Mouse (Mus musculus) brain, embryonic 14.5 days (tissue): ENCODE results near the gene Zscan22. TPM values are rescaled to one million over a fixed set of nuclear protein-coding genes. Genes with fewer than 3 reads are reported as not detected.
"Not testable (repeated sequence)": the region's sequence is repeated elsewhere in the genome, so short reads cannot be mapped to it uniquely, and the experiment has no call there.

ENCODE experiments used
- DNase-seq: peaks from one replicate; pipeline ENCODE4 v3.0.0-alpha.2; 2011; ENCODE audit warnings: low read depth
- CTCF ChIP-seq: fragments of 200-500 bp; IDR thresholded peaks from 2 replicates; pipeline ENCODE4 v1.5.1; 2012; ENCODE audit warnings: inconsistent platforms, mild to moderate bottlenecking, moderate library complexity, borderline replicate concordance; ENCODE audit not compliant: insufficient read depth, insufficient read length; ENCODE audit errors: extremely low read depth
- POLR2A ChIP-seq: fragments of 200-500 bp; IDR thresholded peaks from 2 replicates; pipeline ENCODE4 v1.6.1; 2012; ENCODE audit warnings: mild to moderate bottlenecking, inconsistent platforms, borderline replicate concordance; ENCODE audit not compliant: poor library complexity, insufficient read depth, insufficient read length, severe bottlenecking; ENCODE audit errors: extremely low read depth
- polyA plus RNA-seq: library from polyadenylated mRNA; depleted of rRNA; stranded (reverse); fragments of >200 nt; gene quantifications from 2 replicates; pipeline ENCODE4 v1.2.3, GENCODE M21; 2012

The Zscan22 gene
- polyA plus RNA-seq, 1 experiment = 14.2 TPM

GRCm38 (mm10) chr7:12909498-12909962 lies 11.9 kb downstream of the Zscan22 start:
- DNase-seq = peak; percentile 79

DNA sequence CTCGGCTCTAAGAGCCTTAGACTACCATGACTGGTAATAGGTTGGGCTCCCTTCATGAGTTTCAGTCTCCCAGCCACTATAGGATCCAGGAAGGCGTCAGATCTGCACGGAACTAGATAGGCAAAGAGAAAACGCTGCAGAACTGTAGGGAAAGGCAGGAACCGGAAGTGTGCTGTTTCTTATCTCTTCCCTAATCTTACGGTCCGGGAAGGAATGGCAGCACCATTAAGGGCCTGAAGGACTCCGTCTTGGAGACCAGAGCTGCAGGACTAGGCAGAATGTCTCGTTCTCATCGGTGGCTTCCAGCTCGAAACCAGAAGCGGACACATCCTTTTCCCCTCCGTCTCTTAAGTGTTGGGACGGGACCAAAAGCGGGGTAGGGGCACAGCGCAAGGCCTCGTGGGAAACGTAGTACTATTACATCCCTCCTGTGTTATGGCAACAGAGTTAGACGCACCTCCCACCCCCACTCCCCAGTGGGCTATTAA lies 12.6 kb downstream of the Zscan22 start:
- peak; percentile 90 for DNase-seq
- no peak for TF ChIP-seq CTCF
- TF ChIP-seq POLR2A = no peak

More at GRCm38 (mm10) chr7:12909498-12909962, 11.9 kb downstream of the Zscan22 start:
- TF ChIP-seq CTCF = peak; percentile 63; the same call in 1 of the 2 replicates
- TF ChIP-seq POLR2A = no peak

GRCm38 (mm10) chr7:12913556-12913955 lies 15.9 kb downstream of the Zscan22 start:
- peak; percentile 52 for DNase-seq
- no peak for TF ChIP-seq POLR2A
- peak; percentile 41; the same call in 1 of the 2 replicates for TF ChIP-seq CTCF

- not testable (repeated sequence) for DNase-seq
Measured at GRCm38 (mm10) chr7:12920495-12920894, 22.9 kb downstream of the Zscan22 start.

- DNase-seq = no peak
- TF ChIP-seq CTCF (no peak), POLR2A (0 out of 2 replicates have a peak, but pooled peaks have one; percentile 7)
Measured at GRCm38 (mm10) chr7:12921318-12921704, 23.7 kb downstream of the Zscan22 start.

- peak; percentile 43; the same call in 1 of the 2 replicates for TF ChIP-seq POLR2A
- TF ChIP-seq CTCF = peak; percentile 91
- DNase-seq = peak; percentile 100
Measured at GRCm38 (mm10) chr7:12921705-12922465, 24.3 kb downstream of the Zscan22 start, which contains the start of gene Rps5. Gene Rps5 (plus strand): TSS chr7:12922290.

DNA sequence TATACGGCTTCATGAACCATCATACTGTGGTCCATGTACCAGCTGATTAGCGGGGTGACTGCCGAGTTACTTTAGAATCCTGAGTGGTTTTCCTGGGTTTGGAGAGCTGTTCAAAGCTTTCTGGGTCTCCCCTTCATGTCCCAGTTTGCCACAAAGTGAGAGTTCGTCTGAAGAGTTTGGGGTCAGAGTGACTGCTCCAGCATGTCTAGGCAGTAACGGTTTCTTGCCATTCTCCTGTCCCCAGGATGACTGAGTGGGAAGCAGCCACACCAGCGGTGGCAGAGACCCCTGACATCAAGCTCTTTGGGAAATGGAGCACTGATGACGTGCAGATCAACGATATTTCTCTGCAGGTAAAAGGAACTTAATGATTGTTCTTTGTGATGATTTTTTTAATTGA lies 25.1 kb downstream of the Zscan22 start:
- DNase-seq = no peak
- TF ChIP-seq POLR2A = no peak
- TF ChIP-seq CTCF = no peak

- no peak for DNase-seq
- TF ChIP-seq POLR2A = no peak
- no peak for TF ChIP-seq CTCF
Measured at GRCm38 (mm10) chr7:12926316-12926715, 28.7 kb downstream of the Zscan22 start.

- TF ChIP-seq CTCF = no peak
- no peak for TF ChIP-seq POLR2A
- DNase-seq = no peak
Measured at GRCm38 (mm10) chr7:12927191-12927680, 29.6 kb downstream of the Zscan22 start, which contains the start of gene Rnf225. Gene Rnf225 (plus strand): TSS chr7:12927416.

- peak; percentile 10 for DNase-seq
- no peak for TF ChIP-seq CTCF
- no peak for TF ChIP-seq POLR2A
Measured at GRCm38 (mm10) chr7:12927693-12928589, 30.3 kb downstream of the Zscan22 start.

DNA sequence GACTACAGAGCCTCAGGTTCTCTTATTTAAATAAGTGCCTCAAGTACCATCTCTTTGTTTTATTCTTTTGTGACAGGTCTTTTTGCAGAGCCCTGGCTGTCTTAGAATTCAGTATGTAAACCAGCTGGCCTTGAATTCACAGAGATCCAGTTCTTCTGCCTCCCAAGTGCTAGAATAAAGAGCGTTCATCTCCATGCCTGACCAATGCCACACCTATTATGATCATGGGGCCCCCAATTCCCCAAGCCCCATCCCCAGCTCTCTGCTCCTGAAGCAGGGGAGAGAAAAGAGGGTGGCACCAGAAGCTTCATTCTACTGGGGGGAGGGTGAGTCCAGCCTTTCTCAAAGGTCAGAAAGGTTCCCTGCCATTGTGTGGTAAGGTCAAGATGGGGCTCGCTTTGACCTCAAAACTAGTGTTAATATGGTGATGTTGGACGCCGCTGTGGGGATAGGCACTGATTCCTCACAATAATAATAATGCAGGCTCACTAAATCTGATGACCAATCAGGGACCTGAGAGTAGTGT lies 36.1 kb downstream of the Zscan22 start:
- TF ChIP-seq POLR2A = no peak
- TF ChIP-seq CTCF = no peak
- no peak for DNase-seq
